Mouse (Mus musculus) liver, embryonic 14.5 days (tissue): Measurements from ENCODE around the gene Tex2. TPM values are rescaled to one million over a fixed set of nuclear protein-coding genes. Genes with fewer than 3 reads are reported as not detected.
A peak's percentile ranks its signal among the peaks of the same experiment; 100 is the strongest.
"Not testable (repeated sequence)": the region's sequence is repeated elsewhere in the genome, so short reads cannot be mapped to it uniquely, and the experiment has no call there.

Experiments
- ATAC-seq: fragments of 200-750 bp; cut with Nextera tagmentation; 2 replicates; pipeline ENCODE4 v1.8.0; 2017; ENCODE audit warnings: moderate number of reproducible peaks, mild to moderate bottlenecking, moderate library complexity; ENCODE audit not compliant: insufficient read depth
- DNase-seq, 3 experiments: peaks; one replicate each; pipeline ENCODE4 v3.0.0-alpha.2; 2012 to 2013; ENCODE audit warnings: low read depth in 3 of 3, low spot score in 3 of 3
- H3K27ac ChIP-seq: fragments of 300-500 bp; sonication (generic); 2 replicates; pipeline ENCODE4 v1.5.1; 2014; ENCODE audit warnings: moderate library complexity, mild to moderate bottlenecking, control low read depth, inconsistent platforms
- H3K27me3 ChIP-seq: fragments of 300-500 bp; sonication (generic); 2 replicates; pipeline ENCODE4 v1.6.1; 2014; ENCODE audit warnings: mild to moderate bottlenecking, low read length, moderate library complexity; ENCODE audit not compliant: control insufficient read depth, insufficient read depth
- H3K36me3 ChIP-seq: fragments of 300-500 bp; sonication (generic); replicated peaks from 2 replicates; pipeline ENCODE4 v1.6.1; 2014; ENCODE audit warnings: low read depth; ENCODE audit not compliant: control insufficient read depth, insufficient read depth
- H3K4me1 ChIP-seq, 2 experiments: fragments of 200-500 bp in 1 of 2; fragments of 300-500 bp in 1 of 2; sonication (generic) in 1 of 2; replicated peaks; 2 replicates each; pipeline ENCODE4 v1.6.1; 2012 to 2014; ENCODE audit warnings: antibody characterized with exemption in 1 of 2, inconsistent platforms in 1 of 2, low read length in 1 of 2; ENCODE audit not compliant: control insufficient read depth in 2 of 2, insufficient read depth in 2 of 2
- H3K4me2 ChIP-seq: fragments of 300-500 bp; sonication (generic); 2 replicates; pipeline ENCODE4 v1.6.1; 2014; ENCODE audit warnings: low read depth, mild to moderate bottlenecking, control low read depth, moderate library complexity
- H3K4me3 ChIP-seq, 2 experiments: fragments of 200-500 bp in 1 of 2; fragments of 300-500 bp in 1 of 2; sonication (generic) in 1 of 2; 2 replicates each; pipeline ENCODE4 v1.5.1; 2012 to 2014; ENCODE audit warnings: low read depth in 2 of 2, low read length in 2 of 2, mild to moderate bottlenecking in 2 of 2, control low read depth in 1 of 2, inconsistent platforms in 1 of 2, moderate library complexity in 1 of 2; ENCODE audit not compliant: insufficient read depth in 1 of 2
- H3K9ac ChIP-seq: fragments of 300-500 bp; sonication (generic); replicated peaks from 2 replicates; pipeline ENCODE4 v1.6.1; 2014; ENCODE audit warnings: mild to moderate bottlenecking, control low read depth, moderate library complexity
- H3K9me3 ChIP-seq: fragments of 300-500 bp; sonication (generic); 2 replicates; pipeline ENCODE4 v1.6.1; 2016; ENCODE audit warnings: low read length, mixed read lengths; ENCODE audit not compliant: control insufficient read depth
- CTCF ChIP-seq: IDR thresholded peaks from 2 replicates; pipeline ENCODE4 v1.5.1; 2016; ENCODE audit warnings: antibody characterized with exemption, low read depth, control low read depth
- EP300 ChIP-seq: IDR thresholded peaks from 2 replicates; pipeline ENCODE4 v1.6.1; 2016; ENCODE audit warnings: antibody characterized with exemption, low read depth
- WGBS: fragments of 180-500 bp; shearing (Covaris S2); extraction: QIAGEN DNeasy Blood & Tissue Kit; methylation state at CpG from one replicate; pipeline ENCODE4 v1.1.7; 2014; ENCODE audit not compliant: insufficient replicate concordance; 5-methylcytosine and 5-hydroxymethylcytosine counted together
- polyA plus RNA-seq, 2 experiments: library from polyadenylated mRNA; depleted of rRNA in 1 of 2; stranded (reverse) in 1 of 2; unstranded in 1 of 2; fragments of >200 nt; fragmentation: Nextera tagmentation in 1 of 2; extraction: Ambion mirVana in 1 of 2; gene quantifications; 2 replicates each; pipeline versions ENCODE4 v1.2.1 to v1.2.3; 2012 to 2014

Tex2 gene
- polyA plus RNA-seq, 2 experiments, result 5.9 to 7.9 TPM

- Histone ChIP-seq H3K27ac (peak overlapping the region; percentile 83), H3K4me3 (peak overlapping the region; percentile 82 to 89), H3K27me3 (no peaks in the 10 kb centered on the region), H3K4me1 (peaks cover 0 to 2% of the 10 kb centered on the region in 2 experiments; a peak in 1 of 4 replicates), H3K9me3 (no peaks in the 10 kb centered on the region), H3K4me2 (peak overlapping the region; percentile 75), H3K9ac (peak overlapping the region; percentile 85), H3K36me3 (no peaks in the 10 kb centered on the region; the same call in 1 of the 2 replicates)
- TF ChIP-seq CTCF (no peak), EP300 (0 out of 2 replicates have a peak, but pooled peaks have one; percentile 12)
- DNase-seq (peak in 1 of 3 experiments; percentile 38), ATAC-seq (peak; percentile 51)
- WGBS, result under 1% methylated on average over 22 of the region's 22 CpGs
These were observed 111.7 kb downstream of the Tex2 start for GRCm38 (mm10) chr11:106501308-106502158.

DNA sequence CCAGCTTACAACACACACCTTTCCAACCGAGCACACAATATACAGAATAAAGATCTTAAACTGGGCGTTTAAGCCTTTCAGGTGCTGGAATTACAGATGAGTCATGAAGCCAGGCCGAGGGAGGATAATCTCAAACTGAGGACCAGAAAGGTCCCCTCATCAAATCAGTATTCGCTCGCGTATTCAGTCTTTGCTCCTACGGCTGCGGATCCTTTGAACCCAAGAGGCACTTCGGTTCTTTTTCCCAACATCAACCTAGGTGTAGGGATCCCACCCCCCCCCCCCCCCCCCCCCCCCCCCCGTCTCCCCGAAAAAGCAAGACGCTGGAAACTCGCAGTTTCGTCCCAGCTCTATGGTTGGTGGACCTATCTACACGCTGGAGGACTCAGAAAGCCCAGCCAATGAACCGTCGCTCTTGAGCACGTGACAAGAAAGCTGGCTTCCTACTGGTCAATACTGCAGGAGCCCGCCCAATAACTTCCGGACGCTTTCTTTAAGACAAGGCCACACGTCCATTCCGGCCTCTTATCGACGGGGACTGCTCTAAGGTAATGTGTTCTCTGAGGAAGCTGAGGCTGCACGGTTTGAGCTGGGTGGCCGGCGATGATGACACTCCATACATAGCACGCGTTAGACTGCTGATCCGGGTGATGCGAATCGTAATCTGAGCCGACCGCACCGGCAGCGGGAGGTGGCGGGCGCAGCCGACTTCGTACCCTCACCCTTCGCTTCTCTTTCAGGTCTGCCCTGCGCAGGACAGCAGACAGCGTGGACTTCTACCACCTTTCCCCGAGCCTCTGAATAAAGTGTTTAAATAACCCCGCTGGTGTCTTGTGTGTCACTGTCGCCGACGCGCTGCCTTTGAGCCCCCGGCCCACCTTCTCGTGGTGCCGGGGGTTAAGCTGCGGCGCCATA, 112.6 kb downstream of the Tex2 start:
- H3K4me1 ChIP-seq, result peaks cover 0 to 2% of the 10 kb centered on the region in 2 experiments; a peak in 1 of 4 replicates
- H3K27ac ChIP-seq, result peak overlapping the region; percentile 83
- H3K36me3 ChIP-seq, result no peaks in the 10 kb centered on the region
- peak; percentile 95 for ATAC-seq
- TF ChIP-seq CTCF, result no peak
- TF ChIP-seq EP300, result no peak
- H3K4me2 ChIP-seq, result peak overlapping the region; percentile 75
- H3K9me3 ChIP-seq, result no peaks in the 10 kb centered on the region
- peak; percentile 98 to 99 (median 98) for DNase-seq
- H3K27me3 ChIP-seq, result no peaks in the 10 kb centered on the region
- WGBS, result 1% methylated on average over 52 of the region's 55 CpGs
- peak overlapping the region; percentile 85 for H3K9ac ChIP-seq
- peak overlapping the region; percentile 82 to 89 for H3K4me3 ChIP-seq

- Histone ChIP-seq H3K4me3 (no peak overlapping the region), H3K27me3 (no peaks in the 10 kb centered on the region), H3K27ac (no peak overlapping the region), H3K9ac (no peak overlapping the region), H3K4me2 (no peak overlapping the region), H3K36me3 (no peaks in the 10 kb centered on the region), H3K9me3 (no peaks in the 10 kb centered on the region), H3K4me1 (peaks cover 0 to 2% of the 10 kb centered on the region in 2 experiments; a peak in 1 of 4 replicates)
- ATAC-seq (no peak), DNase-seq (no peak)
- TF ChIP-seq CTCF, result no peak
- TF ChIP-seq EP300, result no peak
- 41% methylated on average over 4 of the region's 4 CpGs for WGBS
These were observed 114.4 kb downstream of the Tex2 start for GRCm38 (mm10) chr11:106498739-106499379.

DNA sequence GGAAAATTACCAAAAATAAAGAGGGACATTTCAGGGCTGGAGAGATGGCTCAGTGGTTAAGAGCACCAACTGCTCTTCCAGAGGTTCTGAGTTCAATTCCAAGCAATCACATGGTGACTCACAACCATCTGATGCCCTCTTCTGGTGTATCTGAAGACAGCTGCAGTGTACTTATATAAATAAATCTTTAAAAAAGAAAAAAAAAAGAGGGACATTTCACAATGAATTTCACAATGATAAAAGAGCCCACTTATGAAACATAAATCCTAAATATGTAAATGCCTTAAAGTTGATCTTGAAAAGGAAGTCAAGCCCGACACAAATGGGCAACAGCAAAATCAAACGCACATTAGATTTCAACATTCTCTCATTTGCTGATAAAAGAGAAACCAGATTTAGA, 115.3 kb downstream of the Tex2 start:
- H3K9me3 ChIP-seq, result no peaks in the 10 kb centered on the region
- H3K9ac ChIP-seq, result no peak overlapping the region
- TF ChIP-seq CTCF (peak; percentile 12; the same call in 1 of the 2 replicates), EP300 (no peak)
- DNase-seq (no peak), ATAC-seq (no peak)
- H3K27ac ChIP-seq, result no peak overlapping the region
- peaks cover 0 to 4% of the 10 kb centered on the region in 2 experiments; a peak in 2 of 4 replicates for H3K4me1 ChIP-seq
- H3K4me2 ChIP-seq, result no peak overlapping the region
- WGBS, result 77% methylated on average over 2 of the region's 2 CpGs
- H3K4me3 ChIP-seq, result no peak overlapping the region
- H3K36me3 ChIP-seq, result no peaks in the 10 kb centered on the region
- H3K27me3 ChIP-seq, result no peaks in the 10 kb centered on the region

DNA sequence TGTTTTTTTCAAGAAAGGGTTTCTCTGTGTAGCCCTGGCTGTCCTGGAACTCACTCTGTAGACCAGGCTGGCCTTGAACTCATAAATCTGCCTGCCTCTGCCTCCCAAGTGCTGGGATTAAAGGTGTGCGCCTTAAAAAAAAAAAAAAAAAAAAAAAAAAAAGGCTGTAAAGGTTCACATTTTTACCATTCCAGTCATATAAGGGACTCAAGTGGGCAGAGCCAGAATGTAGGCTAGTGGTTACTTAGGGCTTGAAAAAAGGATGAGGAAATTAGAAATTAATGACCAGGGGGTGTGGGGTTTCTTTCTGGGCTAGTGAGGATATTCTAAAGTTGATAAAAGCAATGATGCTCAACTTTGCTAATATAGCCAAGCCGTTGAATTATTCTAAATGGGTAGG, 116.2 kb downstream of the Tex2 start:
- not testable (repeated sequence) for DNase-seq
- 72% methylated on average over 2 of the region's 2 CpGs for WGBS

More for the DNA sequence above, 116.2 kb downstream of the Tex2 start:
- H3K36me3 ChIP-seq, H3K4me2 ChIP-seq, H3K4me1 ChIP-seq, H3K4me3 ChIP-seq, H3K9me3 ChIP-seq, H3K27ac ChIP-seq, H3K27me3 ChIP-seq, H3K9ac ChIP-seq, ATAC-seq: not testable (repeated sequence)
